Mouse (Mus musculus): ENCODE measurements around the gene C1galt1. TPM values are rescaled to one million over a fixed set of nuclear protein-coding genes. Genes with fewer than 3 reads are reported as not detected.

The C1galt1 gene
- total and polyA plus RNA-seq, 3 experiments, result 13.2 to 14.4 TPM; not detected in 1

DNA sequence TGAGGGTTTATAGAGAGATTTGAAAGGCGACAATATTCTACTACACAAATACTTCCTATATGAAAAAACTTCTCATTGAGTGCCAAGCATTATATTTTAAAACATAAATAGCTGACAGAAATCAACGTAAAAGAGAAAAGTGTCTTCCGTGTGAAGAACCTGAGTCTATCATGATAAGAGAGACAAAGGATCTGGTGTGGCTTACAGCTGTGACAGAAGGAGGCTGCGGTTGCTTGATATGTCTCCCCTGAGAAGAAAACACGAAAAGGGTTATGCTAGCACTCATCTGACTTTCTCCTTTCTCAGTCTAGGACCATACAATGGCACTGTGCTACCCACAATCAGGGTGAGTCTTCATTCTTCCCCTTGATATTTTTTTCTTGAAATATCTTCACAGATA is 51.7 kb downstream of the C1galt1 start (continued):
- TF ChIP-seq ETS1 (IDR thresholded peaks at IDR 0.05; ENCODE audit: low read depth, low read length) (peak; percentile 65; the same call in 1 of the 2 replicates), NRF1 (IDR thresholded peaks at IDR 0.05; ENCODE audit: insufficient read depth, low read depth, low read length, poor library complexity, severe bottlenecking) (no peak), MEF2A (IDR thresholded peaks at IDR 0.05; ENCODE audit: extremely low read depth, insufficient replicate concordance, low read depth, low read length, poor library complexity, severe bottlenecking) (no peak)

DNA sequence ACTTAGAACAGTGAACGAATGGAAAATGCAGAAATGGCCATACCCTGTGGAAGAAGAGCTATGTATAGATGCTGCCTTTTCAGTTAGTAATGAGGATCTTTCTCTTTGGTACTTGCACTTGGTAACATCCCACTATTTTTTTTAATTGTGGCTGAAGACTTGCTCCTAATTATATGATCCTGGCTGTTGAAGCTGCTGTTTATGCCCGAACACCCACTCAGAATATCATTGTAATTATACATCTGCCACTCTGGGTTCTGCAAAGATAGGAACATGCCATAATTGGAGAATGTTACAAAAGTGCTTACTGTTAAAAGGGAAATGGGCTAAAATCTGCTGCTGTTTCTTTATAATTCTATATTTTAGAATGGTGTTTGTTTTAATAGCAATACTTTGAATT is 67.4 kb downstream of the C1galt1 start:
- no peak for DNase-seq (ENCODE audit: low read depth, low spot score)
- no peak overlapping the region for H3K4me3 ChIP-seq (ENCODE audit: control insufficient read depth in 1 of 2, insufficient read depth in 1 of 2, low read depth in 2 of 2, low read length in 2 of 2)
- H3K27me3 ChIP-seq (ENCODE audit: control insufficient read depth in 1 of 2, insufficient read depth in 2 of 2, low read length in 2 of 2), result peaks cover 0 to 4% of the 10 kb centered on the region in 2 experiments; a peak in 3 of 4 replicates
- H3K4me1 ChIP-seq (ENCODE audit: control insufficient read depth in 1 of 2, insufficient read depth in 2 of 2, low read length in 2 of 2), result no peaks in the 10 kb centered on the region
- H3K9me3 ChIP-seq (replicated peaks; ENCODE audit: insufficient read depth, low read length), result no peaks in the 10 kb centered on the region
- no peak overlapping the region for H3K9ac ChIP-seq (ENCODE audit: control insufficient read depth, low read depth, low read length, poor library complexity, severe bottlenecking)
- H3K36me3 ChIP-seq (ENCODE audit: control insufficient read depth in 1 of 2, insufficient read depth in 2 of 2, low read length in 2 of 2), result no peaks in the 10 kb centered on the region
- no peak for TF ChIP-seq POLR2AphosphoS2 (IDR thresholded peaks at IDR 0.05; ENCODE audit: low read length)
- TF ChIP-seq CHD1 (IDR thresholded peaks at IDR 0.05; ENCODE audit: low read depth, low read length), result no peak
- no peak for TF ChIP-seq MAFK (IDR thresholded peaks at IDR 0.05; ENCODE audit: borderline replicate concordance, low read depth, low read length)
- TF ChIP-seq NRF1 (IDR thresholded peaks at IDR 0.05; ENCODE audit: insufficient read depth, low read depth, low read length, poor library complexity, severe bottlenecking), result no peak
- TF ChIP-seq UBTF (IDR thresholded peaks at IDR 0.05; ENCODE audit: borderline replicate concordance, insufficient read depth, low read depth, low read length), result no peak
- no peak for TF ChIP-seq TAL1 (IDR thresholded peaks at IDR 0.05; ENCODE audit: low read length)
- no peak for TF ChIP-seq MYB (IDR thresholded peaks at IDR 0.05; ENCODE audit: low read depth, low read length)
- TF ChIP-seq ZNF384 (IDR thresholded peaks at IDR 0.05; ENCODE audit: low read depth, low read length), result no peak
- TF ChIP-seq GATA1 (IDR thresholded peaks at IDR 0.05; ENCODE audit: low read depth, low read length), result no peak
- no peak for TF ChIP-seq TCF12 (IDR thresholded peaks at IDR 0.05; ENCODE audit: low read depth, low read length)
- TF ChIP-seq HCFC1 (IDR thresholded peaks at IDR 0.05; ENCODE audit: low read depth, low read length), result no peak
- H3K27ac ChIP-seq (ENCODE audit: control insufficient read depth, low read depth, low read length), result no peak overlapping the region
- H3K79me2 ChIP-seq (ENCODE audit: control insufficient read depth, insufficient read depth, low read length, poor library complexity), result no peaks in the 10 kb centered on the region

Other genes with a start within 250 kb of the C1galt1 start
- gene Asns, start 151.6 kb upstream of the C1galt1 start, total RNA-seq (2012; rRNA removed), result 342 and 456 TPM in 2 replicates
- gene Asns, start 151.6 kb upstream of the C1galt1 start, polyA plus RNA-seq (2012; ENCODE audit: insufficient read depth in 1 of 2, insufficient read length in 2 of 2, low read depth in 1 of 2, low replicate concordance in 2 of 2, missing spikeins in 1 of 2), result 100 to 1,000 TPM in 1 of 2 experiments, not detected in 1; 792 TPM